ENCODE assay signal across 4 mouse cellular contexts in the genomic region with DNA sequence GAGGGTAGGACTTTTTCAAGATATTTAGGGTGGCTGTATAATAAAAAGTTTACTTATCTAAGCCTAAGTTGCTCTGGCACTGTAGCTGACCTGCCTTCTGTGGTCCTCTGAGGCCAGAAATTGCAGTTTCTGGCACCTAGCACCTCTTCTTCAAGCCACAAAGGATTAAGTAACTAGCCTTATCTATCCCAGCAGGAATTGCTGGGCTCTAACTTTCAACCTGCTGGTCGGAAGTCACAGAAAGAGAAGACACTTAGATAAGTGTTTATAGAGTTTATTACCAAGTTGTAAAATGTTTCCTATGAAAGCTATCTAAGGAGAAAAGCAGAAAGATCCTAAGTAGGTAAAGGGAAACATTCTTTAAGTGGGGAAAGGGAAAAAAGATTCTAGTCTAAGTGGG.
"Had no signal": no experiment of that assay in that cellular context is flagged by ENCODE, and none has a peak within 500 bp of the region (broad histone marks: within the 10 kb centered on the region; RNA-seq: fewer than 3 reads in every experiment).

No protein-coding gene starts in this region.

- H3K4me1 ChIP-seq: neural tube, embryonic 13.5 days; neural tube, embryonic 15.5 days; stomach, embryonic 15.5 days had no signal

- H3K4me3 ChIP-seq: neural tube, embryonic 13.5 days; neural tube, embryonic 15.5 days; stomach, embryonic 15.5 days had no signal

- H3K9ac ChIP-seq: neural tube, embryonic 13.5 days; neural tube, embryonic 15.5 days; stomach, embryonic 15.5 days had no signal

- H3K27me3 ChIP-seq: neural tube, embryonic 13.5 days; neural tube, embryonic 15.5 days; stomach, embryonic 15.5 days had no signal

- H3K9me3 ChIP-seq: neural tube, embryonic 13.5 days; neural tube, embryonic 15.5 days; stomach, embryonic 15.5 days had no signal

- H3K36me3 ChIP-seq: neural tube, embryonic 13.5 days; neural tube, embryonic 15.5 days; stomach, embryonic 15.5 days had no signal

- H3K4me2 ChIP-seq: neural tube, embryonic 13.5 days; neural tube, embryonic 15.5 days; stomach, embryonic 15.5 days had no signal

- H3K27ac ChIP-seq: neural tube, embryonic 13.5 days; neural tube, embryonic 15.5 days; stomach, embryonic 15.5 days; stomach, postnatal 0 days had no signal
